Mouse (Mus musculus) kidney, adult 9 months (tissue): ENCODE measurements around the gene Olfr727.

Source experiments
- DNase-seq: peaks from one replicate; pipeline ENCODE4 v3.0.0; 2022

The Olfr727 gene

GRCm38 (mm10) chr14:50122886-50123285, at the start of gene Olfr727:
Gene Olfr727 (plus strand): TSS chr14:50123186.
- DNase-seq = no peak

DNA sequence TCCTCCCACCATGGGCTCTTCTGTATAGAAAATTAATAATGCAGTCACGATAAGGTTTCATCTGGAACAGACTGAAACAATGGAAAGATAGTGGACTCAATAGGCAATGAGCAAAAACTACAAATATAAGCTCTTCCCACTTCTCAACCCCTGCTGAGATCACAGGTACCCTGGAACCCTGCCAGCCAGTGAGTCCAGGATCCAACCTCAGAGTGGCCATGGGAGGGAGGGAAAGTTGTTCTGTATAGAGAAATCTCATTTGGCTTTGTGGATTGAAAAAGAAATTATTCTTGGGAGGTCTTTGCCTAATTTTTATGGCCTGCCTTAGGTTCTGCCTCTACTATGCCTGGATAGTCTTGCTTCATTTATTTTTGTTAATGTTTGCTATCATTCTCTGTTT, 32.1 kb upstream of the Olfr727 start, which contains the start of gene Olfr726:
Gene Olfr726 (minus strand): TSS at position 101 of the 400 bp plus-strand sequence.
- DNase-seq = peak; percentile 2

GRCm38 (mm10) chr14:50142580-50142979, 19.6 kb downstream of the Olfr727 start, which contains the start of gene Olfr728:
Gene Olfr728 (minus strand): TSS chr14:50142680.
- no peak for DNase-seq

- DNase-seq = no peak
Measured at GRCm38 (mm10) chr14:50152810-50153209, 29.8 kb downstream of the Olfr727 start, which contains the start of gene Olfr729. Gene Olfr729 (minus strand): TSS chr14:50152910.
